ENCODE assay signal across 16 mouse cellular contexts in the genomic region with DNA sequence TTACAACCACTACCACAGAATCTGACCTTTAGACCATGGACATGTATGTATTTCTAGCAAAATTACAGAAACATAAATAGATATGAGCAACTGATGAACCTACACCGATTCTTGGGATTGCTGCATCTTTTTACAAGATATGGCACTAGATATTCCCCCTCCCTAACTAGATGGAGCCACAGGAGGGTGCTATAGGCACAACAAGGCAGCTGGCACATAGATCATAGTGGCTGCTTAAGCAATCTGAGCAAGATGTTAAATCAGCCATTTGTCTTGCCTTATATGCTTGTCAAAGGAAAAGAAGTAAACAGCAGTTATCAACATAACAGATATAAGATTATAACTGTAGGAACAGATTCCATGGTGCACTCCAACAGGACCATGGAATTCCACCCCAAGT. TPM values are rescaled to one million over a fixed set of nuclear protein-coding genes. Genes with fewer than 3 reads are reported as not detected.
DNase-seq lines count a peak whose midpoint lies in the region; ATAC-seq and TF ChIP-seq lines count a peak whose summit lies in the region.
"Had no signal": no experiment of that assay in that cellular context is flagged by ENCODE, and none has a peak within 500 bp of the region (broad histone marks: within the 10 kb centered on the region; RNA-seq: fewer than 3 reads in every experiment).

No protein-coding gene starts in this region.

- H3K4me1 ChIP-seq in kidney, adult 2 months (ENCODE audit: control insufficient read depth, insufficient read depth, low read length): no peaks in the 10 kb centered on the region
- no peaks in the 10 kb centered on the region for H3K4me1 ChIP-seq in thymus, adult 2 months (replicated peaks; ENCODE audit: control insufficient read depth, insufficient read depth, low read length)
- H3K4me1 ChIP-seq in heart, embryonic 11.5 days (ENCODE audit: control insufficient read depth, insufficient read depth, low read length): no peaks in the 10 kb centered on the region
- H3K4me1 ChIP-seq: midbrain, embryonic 12.5 days; neural tube, embryonic 15.5 days had no signal

- no peak for ATAC-seq in Patski
- ATAC-seq in heart, embryonic 11.5 days (replicated peaks; ENCODE audit: insufficient number of reproducible peaks, low FRiP score, low TSS enrichment): no peak
- no peak for ATAC-seq in inflammation-experienced regulatory T-cells, adult 6 months

- POLR2A ChIA-PET in Patski (lab: Charles Lee): no interaction called here

- H3K9ac ChIP-seq in heart, embryonic 11.5 days (ENCODE audit: low read depth, low read length): no peak overlapping the region
- H3K9ac ChIP-seq: midbrain, embryonic 12.5 days; neural tube, embryonic 15.5 days had no signal

- H3K4me2 ChIP-seq in heart, embryonic 11.5 days: no peak overlapping the region
- H3K4me2 ChIP-seq: midbrain, embryonic 12.5 days; neural tube, embryonic 15.5 days had no signal

- H3K36me3 ChIP-seq in kidney, adult 2 months (ENCODE audit: control insufficient read depth, insufficient read depth, low read length): no peaks in the 10 kb centered on the region
- H3K36me3 ChIP-seq in thymus, adult 2 months (ENCODE audit: control insufficient read depth, insufficient read depth, low read length): peaks cover 7% of the 10 kb centered on the region; the same call in 1 of the 2 replicates
- 0 out of 2 replicates have a peak, but pooled peaks cover 2% of the 10 kb centered on the region for H3K36me3 ChIP-seq in splenic B cell, adult 2 months (ENCODE audit: control insufficient read depth, insufficient read depth, low read length, poor library complexity, severe bottlenecking)
- H3K36me3 ChIP-seq in heart, embryonic 11.5 days (ENCODE audit: control insufficient read depth, insufficient read depth, low read length): peaks cover 2% of the 10 kb centered on the region; the same call in 1 of the 2 replicates
- H3K36me3 ChIP-seq: neural tube, embryonic 15.5 days had no signal

- no peaks in the 10 kb centered on the region for H3K27me3 ChIP-seq in kidney, adult 2 months (replicated peaks; ENCODE audit: control insufficient read depth, insufficient read depth, low read length)
- no peaks in the 10 kb centered on the region for H3K27me3 ChIP-seq in thymus, adult 2 months (ENCODE audit: control insufficient read depth, insufficient read depth, low read length)
- peaks cover 7% of the 10 kb centered on the region for H3K27me3 ChIP-seq in Patski
- no peaks in the 10 kb centered on the region for H3K27me3 ChIP-seq in splenic B cell, adult 2 months (ENCODE audit: control insufficient read depth, insufficient read depth, low read length, poor library complexity, severe bottlenecking)
- H3K27me3 ChIP-seq in heart, embryonic 11.5 days (ENCODE audit: control insufficient read depth, insufficient read depth, low read length): no peaks in the 10 kb centered on the region
- H3K27me3 ChIP-seq: midbrain, embryonic 12.5 days; neural tube, embryonic 15.5 days had no signal

- no peak for TF ChIP-seq POLR2A in kidney, adult 2 months (IDR thresholded peaks at IDR 0.05; ENCODE audit: low read depth, low read length)
- no peak for TF ChIP-seq POLR2A in thymus, adult 2 months (IDR thresholded peaks at IDR 0.05; ENCODE audit: control insufficient read depth, extremely low read depth, insufficient read depth, low read length, poor library complexity)

- H3K9me3 ChIP-seq in heart, embryonic 11.5 days (replicated peaks; ENCODE audit: control insufficient read depth, low read length): no peaks in the 10 kb centered on the region
- H3K9me3 ChIP-seq: midbrain, embryonic 12.5 days; neural tube, embryonic 15.5 days had no signal

- peak; percentile 26; the same call in 1 of the 2 replicates for TF ChIP-seq CTCF in kidney, adult 2 months (conservative IDR thresholded peaks at IDR 0.05; ENCODE audit: insufficient read depth, insufficient read length, low read depth, low read length)
- no peak for TF ChIP-seq CTCF in thymus, adult 2 months (IDR thresholded peaks at IDR 0.05; ENCODE audit: borderline replicate concordance, control insufficient read depth, extremely low read depth, insufficient read depth, low read length, poor library complexity)
- peak; percentile 48 for TF ChIP-seq CTCF in Patski (IDR thresholded peaks at IDR 0.05)

- no peak overlapping the region for H3K27ac ChIP-seq in kidney, adult 2 months (ENCODE audit: insufficient read depth, low read depth, low read length)
- H3K27ac ChIP-seq in thymus, adult 2 months (ENCODE audit: control insufficient read depth, insufficient read depth, low read length): no peak overlapping the region
- H3K27ac ChIP-seq in heart, embryonic 11.5 days (ENCODE audit: low read depth, low read length): no peak overlapping the region
- H3K27ac ChIP-seq: midbrain, embryonic 12.5 days; neural tube, embryonic 15.5 days had no signal

- WGBS in kidney, adult 2 months: 68% methylated on average over 1 of the region's 1 CpGs
- 71% methylated on average over 1 of the region's 1 CpGs for WGBS in thymus, adult 2 months
- WGBS in heart, embryonic 11.5 days (ENCODE audit: insufficient replicate concordance): 88% methylated on average over 1 of the region's 1 CpGs

- in situ Hi-C loops in Patski (cut with MboI; ENCODE audit: low pct_unique_long_range_greater_than_20kb): no loop called here

- H3K4me3 ChIP-seq in kidney, adult 2 months (ENCODE audit: insufficient read depth, low read depth, low read length): no peak overlapping the region
- H3K4me3 ChIP-seq in thymus, adult 2 months (ENCODE audit: control insufficient read depth, insufficient read depth, low read length): no peak overlapping the region
- no peak overlapping the region for H3K4me3 ChIP-seq in heart, embryonic 11.5 days (ENCODE audit: low read depth, low read length)
- H3K4me3 ChIP-seq: midbrain, embryonic 12.5 days; neural tube, embryonic 15.5 days had no signal

- CTCF ChIA-PET in Patski (lab: Charles Lee): interaction anchor here (1.1 kb wide), 1 partner anchor 12 kb away, joined by 4 read pairs; no protein-coding TSS in a partner anchor

- no peak for DNase-seq in kidney, adult 2 months
- DNase-seq in kidney, adult 11 months: no peak
- DNase-seq in thymus, adult 2 months: peak; percentile 6
- DNase-seq in thymus, postnatal 0 days (ENCODE audit: low spot score): no peak
- DNase-seq in Patski (ENCODE audit: low read depth, low spot score): no peak
- peak; percentile 50 for DNase-seq in splenic B cell, adult 2 months (ENCODE audit: low read depth, low spot score)
- DNase-seq: adrenal gland, postnatal 10 days; cerebellum, adult 11-12 months; heart, postnatal 36 days; kidney, adult 18-20 months; lung, adult 18-20 months; right cerebral cortex, postnatal 4 days had no signal

RNA-seq across cellular contexts. Expression of gene Bcap31, which starts 15.5 kb away (rescaled TPM):
- polyA plus RNA-seq in kidney, adult 2 months (2012; rRNA removed): 81.7 and 111 TPM in 2 replicates
- 45.8 and 54.4 TPM in 2 replicates for polyA plus RNA-seq in thymus, adult 2 months (2012; rRNA removed)
- 292 and 314 TPM in 2 replicates for polyA plus RNA-seq in thymus, postnatal 0 days (2015; fragmentation: Nextera tagmentation; extraction: Ambion mirVana)
- polyA plus RNA-seq in Patski (2021): 324 TPM
- polyA plus RNA-seq in heart, embryonic 11.5 days (2014; fragmentation: Nextera tagmentation; extraction: Ambion mirVana): 171 and 188 TPM in 2 replicates
- polyA plus RNA-seq in inflammation-experienced regulatory T-cells, adult 6 months (2017; shearing (Covaris generic)): 100 to 1,000 TPM; 275 to 325 (median 313) TPM

RNA-seq across cellular contexts. Expression of gene Abcd1, which starts 15.9 kb away (rescaled TPM):
- polyA plus RNA-seq in kidney, adult 2 months (2012; rRNA removed): 20.0 and 20.2 TPM in 2 replicates
- 73.8 and 76.3 TPM in 2 replicates for polyA plus RNA-seq in thymus, adult 2 months (2012; rRNA removed)
- polyA plus RNA-seq in thymus, postnatal 0 days (2015; fragmentation: Nextera tagmentation; extraction: Ambion mirVana): 29.4 and 34.3 TPM in 2 replicates
- polyA plus RNA-seq in Patski (2021): 13.3 TPM
- polyA plus RNA-seq in heart, embryonic 11.5 days (2014; fragmentation: Nextera tagmentation; extraction: Ambion mirVana): 8.1 and 9.2 TPM in 2 replicates
- 10 to 100 TPM; 22.9 to 35.1 (median 34.0) TPM for polyA plus RNA-seq in inflammation-experienced regulatory T-cells, adult 6 months (2017; shearing (Covaris generic))

RNA-seq across cellular contexts. Expression of gene Slc6a8, which starts 27.5 kb away (rescaled TPM):
- 228 and 237 TPM in 2 replicates for polyA plus RNA-seq in kidney, adult 2 months (2012; rRNA removed)
- 38.1 and 44.5 TPM in 2 replicates for polyA plus RNA-seq in thymus, adult 2 months (2012; rRNA removed)
- 5.1 TPM in 2 replicates for polyA plus RNA-seq in thymus, postnatal 0 days (2015; fragmentation: Nextera tagmentation; extraction: Ambion mirVana)
- 192 TPM for polyA plus RNA-seq in Patski (2021)
- polyA plus RNA-seq in heart, embryonic 11.5 days (2014; fragmentation: Nextera tagmentation; extraction: Ambion mirVana): 6.9 and 8.2 TPM in 2 replicates
- 1 to 10 TPM in 1 of 3 experiments, under 1 TPM in 2; 0.82 to 1.2 (median 0.86) TPM for polyA plus RNA-seq in inflammation-experienced regulatory T-cells, adult 6 months (2017; shearing (Covaris generic))

RNA-seq across cellular contexts. Expression of gene Pnck, which starts 40.6 kb away (rescaled TPM):
- polyA plus RNA-seq in kidney, adult 2 months (2012; rRNA removed): 1.3 and 2.3 TPM in 2 replicates
- 6.4 and 6.9 TPM in 2 replicates for polyA plus RNA-seq in thymus, adult 2 months (2012; rRNA removed)
- 5.4 and 6.4 TPM in 2 replicates for polyA plus RNA-seq in thymus, postnatal 0 days (2015; fragmentation: Nextera tagmentation; extraction: Ambion mirVana)
- 0.18 TPM for polyA plus RNA-seq in Patski (2021)
- 11.1 and 12.2 TPM in 2 replicates for polyA plus RNA-seq in heart, embryonic 11.5 days (2014; fragmentation: Nextera tagmentation; extraction: Ambion mirVana)
- polyA plus RNA-seq in inflammation-experienced regulatory T-cells, adult 6 months (2017; shearing (Covaris generic)): 1 to 10 TPM in 2 of 3 experiments, under 1 TPM in 1; 0.48 to 4.1 (median 2.3) TPM

RNA-seq across cellular contexts. Expression of gene Plxnb3, which starts 56.4 kb away (rescaled TPM):
- polyA plus RNA-seq in kidney, adult 2 months (2012; rRNA removed): 0.58 and 0.83 TPM in 2 replicates
- polyA plus RNA-seq in thymus, adult 2 months (2012; rRNA removed): 0.46 and 0.86 TPM in 2 replicates
- 0.09 and 0.10 TPM in 2 replicates for polyA plus RNA-seq in thymus, postnatal 0 days (2015; fragmentation: Nextera tagmentation; extraction: Ambion mirVana)
- polyA plus RNA-seq in Patski (2021): 0.06 TPM
- polyA plus RNA-seq in heart, embryonic 11.5 days (2014; fragmentation: Nextera tagmentation; extraction: Ambion mirVana): 0.16 and 0.27 TPM in 2 replicates
- not detected for polyA plus RNA-seq in inflammation-experienced regulatory T-cells, adult 6 months (2017; shearing (Covaris generic))

Comparison
In these comparisons a context has a peak if more than half of its experiments do, and no peak if none do; other contexts are left out.
1. DNase-seq: peak in thymus, adult 2 months (single experiment) and splenic B cell, adult 2 months (single experiment); none in kidney, adult 2 months (single experiment), kidney, adult 11 months (single experiment), thymus, postnatal 0 days (single experiment) and Patski (single experiment).